Mouse (Mus musculus): ENCODE results near the gene Morn1.

- TF ChIP-seq CTCF (IDR thresholded peaks at IDR 0.05; ENCODE audit: low read depth): no peak
- TF ChIP-seq EP300 (IDR thresholded peaks at IDR 0.05; ENCODE audit: low read depth): no peak
Measured at GRCm38 (mm10) chr4:155188341-155188740, 102.0 kb downstream of the Morn1 start.
